Mouse (Mus musculus): ENCODE data around the gene Izumo2. TPM values are rescaled to one million over a fixed set of nuclear protein-coding genes. Genes with fewer than 3 reads are reported as not detected.

The Izumo2 gene
- polyA plus RNA-seq, 1 experiment from 2014 or later, result not detected

DNA sequence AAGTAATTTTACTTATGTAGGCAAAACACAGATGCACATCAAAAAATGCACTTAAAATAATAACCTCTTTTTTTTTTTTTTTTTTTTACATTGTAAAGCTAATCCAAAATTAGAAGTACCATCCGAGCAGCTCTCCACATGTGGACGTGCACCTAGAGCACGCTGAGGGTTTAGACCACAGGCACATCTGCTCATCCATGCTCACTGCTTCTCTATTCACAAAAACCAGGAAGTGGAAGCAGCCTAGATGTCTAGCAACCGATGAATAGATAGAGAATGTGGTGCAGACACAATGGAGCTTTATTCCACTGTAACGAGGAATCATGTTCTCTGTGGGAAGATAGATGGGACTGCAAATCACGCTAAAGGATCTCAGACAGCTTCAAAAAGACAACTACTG is 33.4 kb upstream of the Izumo2 start:
- H3K9me3 ChIP-seq (replicated peaks), result peaks cover 4% of the 10 kb centered on the region
- peaks cover 25% of the 10 kb centered on the region for H3K27me3 ChIP-seq (replicated peaks)
- no peak overlapping the region for H3K4me2 ChIP-seq
- no peak overlapping the region for H3K4me3 ChIP-seq
- H3K36me3 ChIP-seq, result no peaks in the 10 kb centered on the region
- no peak for ATAC-seq
- 68% methylated on average over 6 of the region's 6 CpGs for WGBS (ENCODE audit: insufficient replicate concordance)
- H3K27ac ChIP-seq, result no peak overlapping the region
- no peak overlapping the region for H3K9ac ChIP-seq
- peaks cover 9% of the 10 kb centered on the region; the same call in 1 of the 2 replicates for H3K4me1 ChIP-seq

GRCm38 (mm10) chr7:44676126-44676525 is 32.4 kb upstream of the Izumo2 start:
- no peak for ATAC-seq
- H3K9ac ChIP-seq, result no peak overlapping the region
- peaks cover 15% of the 10 kb centered on the region for H3K27me3 ChIP-seq (replicated peaks)
- no peak overlapping the region for H3K4me3 ChIP-seq
- H3K27ac ChIP-seq, result no peak overlapping the region
- WGBS (ENCODE audit: insufficient replicate concordance), result 49% methylated on average over 4 of the region's 4 CpGs
- H3K4me2 ChIP-seq, result no peak overlapping the region
- peaks cover 4% of the 10 kb centered on the region; the same call in 1 of the 2 replicates for H3K4me1 ChIP-seq
- no peaks in the 10 kb centered on the region for H3K36me3 ChIP-seq
- peaks cover 4% of the 10 kb centered on the region for H3K9me3 ChIP-seq (replicated peaks)

DNA sequence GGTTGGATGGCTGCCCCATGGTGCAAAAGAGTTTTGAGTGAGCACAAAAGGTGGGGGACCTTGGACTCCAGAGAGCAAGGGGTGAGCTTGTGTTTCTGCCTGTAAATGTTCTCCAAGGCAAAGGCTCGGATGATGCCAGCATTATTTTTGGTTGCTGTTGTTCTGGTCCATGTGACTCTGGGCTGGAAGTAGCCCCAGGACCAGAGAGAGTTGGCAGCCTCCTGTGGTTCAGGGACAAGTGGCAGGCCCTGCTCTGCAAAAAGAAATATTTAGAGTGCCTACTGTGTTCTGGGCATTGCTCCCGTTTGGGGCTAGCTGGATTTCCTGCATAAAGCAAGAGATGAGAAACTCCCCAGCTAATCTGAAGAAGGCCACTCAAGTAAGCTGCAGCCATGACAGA is 31.9 kb upstream of the Izumo2 start:
- Histone ChIP-seq H3K4me1 (no peaks in the 10 kb centered on the region), H3K4me2 (no peak overlapping the region), H3K4me3 (no peak overlapping the region), H3K27ac (no peak overlapping the region), H3K27me3 (replicated peaks) (peaks cover 10% of the 10 kb centered on the region), H3K36me3 (no peaks in the 10 kb centered on the region), H3K9ac (no peak overlapping the region), H3K9me3 (replicated peaks) (peaks cover 4% of the 10 kb centered on the region)
- ATAC-seq, result no peak
- WGBS (ENCODE audit: insufficient replicate concordance), result 59% methylated on average over 2 of the region's 2 CpGs

GRCm38 (mm10) chr7:44683656-44684055 is 24.9 kb upstream of the Izumo2 start:
- no peaks in the 10 kb centered on the region for H3K27me3 ChIP-seq (replicated peaks)
- 69% methylated on average over 8 of the region's 8 CpGs for WGBS (ENCODE audit: insufficient replicate concordance)
- H3K9ac ChIP-seq, result no peak overlapping the region
- H3K4me2 ChIP-seq, result no peak overlapping the region
- no peak for ATAC-seq
- no peak overlapping the region for H3K4me3 ChIP-seq
- no peak overlapping the region for H3K27ac ChIP-seq
- H3K9me3 ChIP-seq (replicated peaks), result no peaks in the 10 kb centered on the region
- H3K36me3 ChIP-seq, result no peaks in the 10 kb centered on the region
- no peaks in the 10 kb centered on the region for H3K4me1 ChIP-seq

DNA sequence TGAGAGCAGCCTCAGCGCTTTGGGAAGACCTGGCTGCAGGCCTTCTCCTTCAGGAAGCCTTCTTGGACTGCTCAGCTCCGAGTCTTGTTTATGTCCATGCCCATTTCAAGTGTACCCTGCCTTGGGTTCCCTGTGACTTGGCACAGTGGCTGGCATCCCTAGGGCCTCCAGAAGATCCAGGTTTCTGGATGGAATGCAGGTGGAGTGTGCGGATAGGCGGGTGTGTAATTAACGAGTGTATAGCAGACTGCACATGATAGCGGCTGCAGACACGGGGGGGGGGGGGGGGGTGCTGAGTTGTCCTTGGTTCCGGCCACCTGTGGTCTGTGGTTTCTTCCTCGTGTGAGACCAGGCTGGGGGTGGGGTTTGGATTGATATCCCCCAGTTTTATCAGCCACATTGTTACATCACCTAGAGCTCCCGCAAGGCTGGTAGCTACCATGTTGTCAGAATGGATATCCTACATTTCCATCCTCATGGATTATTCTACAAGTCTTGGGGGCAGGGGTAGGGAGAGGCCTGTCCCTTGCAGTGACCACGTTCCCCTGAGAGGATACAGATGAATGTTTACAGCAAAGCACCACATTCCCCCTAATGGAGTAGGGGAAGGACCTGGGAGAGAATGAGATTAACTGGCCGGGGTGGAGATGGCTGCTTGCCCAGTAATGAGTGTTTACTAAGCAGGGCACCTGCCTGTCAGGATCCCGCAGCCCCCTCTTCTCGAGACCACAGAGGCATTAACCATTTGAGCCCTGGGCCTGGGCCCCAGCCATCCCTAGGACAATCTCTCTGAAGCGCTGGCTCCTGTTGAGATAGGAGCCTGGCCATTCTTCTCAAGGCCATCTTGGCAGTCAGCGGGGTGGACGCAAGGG is 22.8 kb upstream of the Izumo2 start:
- H3K9ac ChIP-seq, result no peak overlapping the region
- no peaks in the 10 kb centered on the region for H3K27me3 ChIP-seq (replicated peaks)
- H3K27ac ChIP-seq, result no peak overlapping the region
- no peak for ATAC-seq
- H3K4me1 ChIP-seq, result no peaks in the 10 kb centered on the region
- 40% methylated on average over 17 of the region's 17 CpGs for WGBS (ENCODE audit: insufficient replicate concordance)
- no peak overlapping the region for H3K4me2 ChIP-seq
- H3K9me3 ChIP-seq (replicated peaks), result no peaks in the 10 kb centered on the region
- no peaks in the 10 kb centered on the region for H3K36me3 ChIP-seq
- H3K4me3 ChIP-seq, result no peak overlapping the region

DNA sequence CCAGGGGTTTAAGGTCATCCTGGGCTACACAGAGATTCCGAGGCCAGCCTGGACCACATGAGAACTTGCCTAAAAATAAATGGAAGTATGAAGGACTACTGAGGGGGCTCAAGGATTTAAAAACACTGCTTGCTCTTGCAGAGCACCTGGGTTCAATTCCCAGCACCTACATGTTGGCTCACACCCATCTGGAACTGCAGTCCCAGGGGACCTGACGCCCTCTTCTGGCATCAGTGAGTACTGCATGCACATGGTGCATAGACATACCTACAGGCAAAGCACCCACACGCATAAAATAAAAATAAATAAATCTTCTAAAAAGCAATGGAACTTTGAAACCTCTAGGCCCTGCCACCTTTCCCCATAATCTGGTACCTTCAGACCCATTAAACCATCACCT is 19.7 kb upstream of the Izumo2 start:
- Histone ChIP-seq H3K4me1 (no peaks in the 10 kb centered on the region), H3K9me3 (replicated peaks) (no peaks in the 10 kb centered on the region), H3K27ac (no peak overlapping the region), H3K4me2 (no peak overlapping the region), H3K9ac (no peak overlapping the region), H3K36me3 (no peaks in the 10 kb centered on the region), H3K27me3 (replicated peaks) (0 out of 2 replicates have a peak, but pooled peaks cover 3% of the 10 kb centered on the region), H3K4me3 (no peak overlapping the region)
- 66% methylated on average over 3 of the region's 3 CpGs for whole genome bisulfite sequencing (ENCODE audit: insufficient replicate concordance)
- ATAC-seq, result no peak

DNA sequence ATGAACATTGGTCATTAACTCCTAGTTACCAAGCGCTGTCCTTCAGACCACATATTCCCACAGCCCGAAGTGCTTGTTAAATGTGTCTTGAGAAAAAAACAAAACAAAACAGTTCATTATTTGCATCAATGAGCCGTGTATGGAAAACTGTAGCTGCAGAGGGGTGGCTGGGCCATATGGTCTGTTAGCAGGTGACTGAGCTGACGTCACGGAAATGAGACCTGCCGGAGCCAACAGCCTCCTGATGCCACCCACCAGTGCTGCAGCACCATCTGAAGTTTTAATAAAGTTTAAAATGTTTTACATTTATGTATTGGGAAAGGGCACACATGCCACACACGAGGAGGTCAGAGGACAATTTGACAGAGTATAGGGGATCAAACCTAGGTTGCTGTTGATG is 19.2 kb upstream of the Izumo2 start:
- H3K9me3 ChIP-seq (replicated peaks), result no peaks in the 10 kb centered on the region
- 0 out of 2 replicates have a peak, but pooled peaks cover 5% of the 10 kb centered on the region for H3K27me3 ChIP-seq (replicated peaks)
- WGBS (ENCODE audit: insufficient replicate concordance), result 74% methylated on average over 7 of the region's 7 CpGs
- no peak overlapping the region for H3K4me2 ChIP-seq
- H3K27ac ChIP-seq, result no peak overlapping the region
- no peak overlapping the region for H3K4me3 ChIP-seq
- no peak overlapping the region for H3K9ac ChIP-seq
- no peak for ATAC-seq
- no peaks in the 10 kb centered on the region for H3K4me1 ChIP-seq
- no peaks in the 10 kb centered on the region for H3K36me3 ChIP-seq

DNA sequence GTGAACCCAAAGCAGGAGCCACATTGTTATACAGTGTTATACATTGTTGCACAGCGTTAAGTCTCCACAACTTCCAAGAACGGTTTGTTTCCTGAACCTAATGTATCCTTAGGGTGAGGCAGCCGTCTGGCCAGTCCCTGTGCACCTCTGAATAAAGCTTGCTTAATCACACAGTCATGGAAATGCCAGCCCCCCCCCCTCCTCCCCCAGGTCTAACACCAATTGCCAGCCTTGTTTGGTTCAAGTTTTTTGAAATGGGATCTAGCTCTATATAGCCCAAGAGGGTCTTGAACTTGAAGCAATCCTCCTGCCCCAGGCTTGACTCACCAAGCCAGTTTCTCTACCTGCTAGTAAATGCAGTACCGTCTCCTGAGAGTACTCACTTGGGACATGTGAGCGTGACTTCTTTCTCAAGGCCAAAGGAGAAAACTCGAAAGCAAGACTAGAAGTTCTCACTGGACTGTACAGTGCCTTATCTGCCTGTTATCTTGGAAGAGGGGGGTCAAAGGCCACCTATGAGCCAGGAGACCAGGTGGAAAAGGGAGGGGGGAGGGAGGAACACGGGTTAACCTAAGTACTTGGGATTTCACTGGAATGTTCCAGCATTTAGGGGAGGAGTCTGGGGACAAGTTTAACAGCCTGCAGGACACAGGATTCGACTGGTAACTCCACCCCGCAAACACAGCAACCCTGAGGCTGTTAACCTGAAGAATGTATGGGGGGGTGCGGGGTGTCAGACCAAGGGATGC is 14.9 kb upstream of the Izumo2 start:
- Histone ChIP-seq H3K4me2 (no peak overlapping the region), H3K36me3 (no peaks in the 10 kb centered on the region), H3K9me3 (replicated peaks) (no peaks in the 10 kb centered on the region), H3K9ac (no peak overlapping the region), H3K4me3 (no peak overlapping the region), H3K27ac (no peak overlapping the region), H3K4me1 (peaks cover 13% of the 10 kb centered on the region), H3K27me3 (replicated peaks) (peaks cover 30% of the 10 kb centered on the region; the same call in 1 of the 2 replicates)
- ATAC-seq, result no peak
- WGBS (ENCODE audit: insufficient replicate concordance), result 49% methylated on average over 10 of the region's 10 CpGs

GRCm38 (mm10) chr7:44695223-44695622 is 13.3 kb upstream of the Izumo2 start:
- no peak for ATAC-seq
- Histone ChIP-seq H3K4me1 (peaks cover 13% of the 10 kb centered on the region), H3K4me3 (no peak overlapping the region), H3K9ac (no peak overlapping the region), H3K27ac (no peak overlapping the region), H3K27me3 (replicated peaks) (peaks cover 39% of the 10 kb centered on the region; the same call in 1 of the 2 replicates), H3K9me3 (replicated peaks) (no peaks in the 10 kb centered on the region), H3K4me2 (no peak overlapping the region), H3K36me3 (no peaks in the 10 kb centered on the region)
- 62% methylated on average over 4 of the region's 4 CpGs for WGBS (ENCODE audit: insufficient replicate concordance)

DNA sequence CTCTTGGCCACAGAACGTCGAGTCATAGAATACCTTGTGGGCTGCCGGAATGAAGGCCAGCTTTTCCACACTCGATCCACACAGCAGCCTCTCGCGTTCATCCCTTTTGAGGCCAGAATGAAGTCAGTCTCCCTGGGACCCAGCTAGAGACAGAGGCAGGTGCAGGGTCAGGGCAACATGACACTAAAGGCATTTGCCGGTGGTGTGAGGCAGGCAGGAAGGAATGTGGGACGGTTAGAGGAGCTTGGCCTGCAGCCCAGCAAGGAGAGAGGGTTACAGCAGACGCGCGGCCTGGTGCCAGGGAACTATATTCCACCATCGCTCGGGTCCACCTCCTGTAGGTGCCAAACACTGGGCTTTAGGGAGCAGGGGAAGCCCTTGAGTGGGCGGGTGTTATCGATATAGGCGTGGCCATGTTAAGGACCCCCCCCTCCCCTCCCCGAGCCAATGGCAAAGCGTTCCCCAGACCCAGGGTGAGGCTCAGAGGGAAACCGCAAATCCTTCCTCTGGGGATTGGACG is 11.3 kb upstream of the Izumo2 start:
- Histone ChIP-seq H3K4me2 (peak overlapping the region; percentile 34), H3K27ac (no peak overlapping the region), H3K9me3 (replicated peaks) (no peaks in the 10 kb centered on the region), H3K4me1 (peaks cover 13% of the 10 kb centered on the region), H3K27me3 (replicated peaks) (peaks cover 39% of the 10 kb centered on the region; the same call in 1 of the 2 replicates), H3K9ac (no peak overlapping the region), H3K4me3 (no peak overlapping the region), H3K36me3 (no peaks in the 10 kb centered on the region)
- 20% methylated on average over 19 of the region's 20 CpGs for WGBS (ENCODE audit: insufficient replicate concordance)
- ATAC-seq, result no peak; the same call in 1 of the 2 replicates

DNA sequence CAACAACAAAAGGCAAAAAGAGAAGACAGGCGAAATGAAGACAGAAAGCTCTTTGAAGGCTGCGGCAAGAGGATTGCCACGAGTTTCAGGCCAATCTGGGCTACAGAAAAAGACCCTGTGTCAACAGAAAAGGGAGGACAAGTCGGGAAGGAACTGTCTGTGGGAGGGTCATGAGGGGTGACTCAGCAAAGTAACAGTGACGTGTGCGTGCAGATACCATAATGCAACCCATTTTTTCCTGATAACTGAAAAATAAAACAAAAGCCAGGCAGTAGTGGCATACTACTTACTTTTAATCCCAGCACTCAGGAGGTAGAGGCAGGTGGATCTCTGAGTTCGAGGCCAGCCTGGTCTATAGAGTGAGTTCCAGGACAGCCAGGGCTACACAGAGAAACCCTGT is 10.6 kb upstream of the Izumo2 start:
- no peaks in the 10 kb centered on the region for H3K36me3 ChIP-seq
- H3K27ac ChIP-seq, result no peak overlapping the region
- no peaks in the 10 kb centered on the region for H3K9me3 ChIP-seq (replicated peaks)
- no peak overlapping the region for H3K4me3 ChIP-seq
- H3K9ac ChIP-seq, result no peak overlapping the region
- H3K27me3 ChIP-seq (replicated peaks), result peaks cover 39% of the 10 kb centered on the region; the same call in 1 of the 2 replicates
- WGBS (ENCODE audit: insufficient replicate concordance), result 28% methylated on average over 7 of the region's 7 CpGs
- H3K4me2 ChIP-seq, result peak overlapping the region; percentile 34
- peaks cover 13% of the 10 kb centered on the region for H3K4me1 ChIP-seq
- ATAC-seq, result no peak

GRCm38 (mm10) chr7:44701921-44702320 is 6.6 kb upstream of the Izumo2 start:
- H3K4me1 ChIP-seq, result peaks cover 11% of the 10 kb centered on the region
- no peak overlapping the region for H3K9ac ChIP-seq
- no peaks in the 10 kb centered on the region for H3K36me3 ChIP-seq
- no peaks in the 10 kb centered on the region; the same call in 1 of the 2 replicates for H3K9me3 ChIP-seq (replicated peaks)
- no peak overlapping the region for H3K4me3 ChIP-seq
- no peak overlapping the region for H3K27ac ChIP-seq
- no peak for ATAC-seq
- WGBS (ENCODE audit: insufficient replicate concordance), result 6% methylated on average over 5 of the region's 6 CpGs
- H3K27me3 ChIP-seq (replicated peaks), result peaks cover 19% of the 10 kb centered on the region; the same call in 1 of the 2 replicates
- H3K4me2 ChIP-seq, result no peak overlapping the region

Data from liver, embryonic 12.5 days (tissue).